Mouse (Mus musculus): Measurements from ENCODE around the gene Fam186b.

- no peak for TF ChIP-seq CTCF (IDR thresholded peaks at IDR 0.05; ENCODE audit: low read depth)
- no peak for TF ChIP-seq EP300 (optimal IDR thresholded peaks at IDR 0.05)
Measured at GRCm38 (mm10) chr15:99234326-99235010, 61.2 kb downstream of the Fam186b start.

Measured in stomach, postnatal 0 days (tissue).